Mouse (Mus musculus): ENCODE data around the gene Asap3.

Asap3 gene

DNA sequence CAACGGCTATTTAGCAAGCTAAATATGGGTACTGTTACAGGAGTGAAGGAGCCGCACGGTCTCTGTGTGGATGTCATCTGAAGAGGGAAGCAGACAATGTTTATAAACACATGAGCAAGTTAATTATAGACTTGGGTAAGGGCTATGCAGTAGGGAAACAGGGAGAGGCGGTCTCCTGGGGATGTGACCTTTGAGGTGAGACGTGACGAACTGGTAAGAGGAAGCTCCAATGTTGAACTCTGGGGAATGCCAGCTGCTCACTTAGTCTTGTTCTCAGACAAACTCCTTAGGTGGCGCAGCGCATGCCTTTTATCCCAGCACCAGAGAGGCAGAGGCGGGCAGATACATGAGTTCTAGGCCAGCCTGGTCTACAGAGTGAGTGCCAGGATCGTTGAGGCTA, 55.7 kb downstream of the Asap3 start:
- DNase-seq: no peak

DNA sequence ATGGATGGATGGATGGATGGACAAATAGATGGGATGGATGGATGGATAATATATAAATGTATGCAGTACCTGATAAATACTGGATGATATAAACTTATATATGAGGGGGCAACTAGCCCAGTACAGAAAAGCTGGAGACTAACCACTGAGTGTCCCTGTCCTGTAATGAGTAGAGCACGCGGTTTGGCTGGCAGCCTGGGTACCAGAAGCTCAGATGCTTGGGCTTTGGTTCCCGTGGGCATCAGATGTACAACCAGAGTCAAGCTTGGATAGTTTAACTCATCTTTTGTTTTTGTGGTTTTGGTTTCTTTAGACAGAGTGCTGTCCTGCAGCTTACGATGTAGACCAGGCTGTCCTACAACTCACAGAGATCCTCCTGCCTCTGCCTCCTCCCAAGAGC, 57.4 kb downstream of the Asap3 start:
- DNase-seq: no peak

DNA sequence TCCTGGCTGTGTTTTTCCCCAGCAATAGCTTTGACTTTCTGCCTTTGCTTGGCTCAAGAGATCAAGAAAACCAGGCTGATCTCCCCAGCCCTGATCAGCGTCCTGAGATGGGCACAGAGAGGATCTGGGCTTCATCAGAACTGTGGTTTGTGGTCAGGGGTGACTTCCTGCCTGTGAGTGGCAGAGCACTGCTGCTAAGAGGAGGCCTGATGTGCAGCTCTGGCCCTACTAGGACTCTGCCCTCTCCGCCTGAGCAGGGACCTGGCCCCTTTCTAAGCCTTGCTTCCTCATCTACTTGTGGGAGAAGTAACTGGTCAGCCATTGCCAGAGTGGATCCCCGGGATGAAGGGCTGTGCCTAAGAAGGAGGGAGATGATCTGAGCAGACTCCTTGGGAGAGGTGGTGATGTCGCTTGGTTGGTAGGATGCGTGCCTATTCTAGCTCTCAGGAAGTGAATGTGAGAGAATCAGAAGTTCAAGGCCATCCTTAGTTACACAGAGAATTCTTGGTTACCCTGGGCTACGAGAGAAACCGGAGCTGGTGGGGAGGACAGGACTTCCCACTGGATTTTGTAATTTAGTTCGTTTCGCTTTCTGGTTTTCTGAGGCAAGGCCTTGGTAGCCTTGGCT, 60.7 kb downstream of the Asap3 start:
- DNase-seq: no peak

DNA sequence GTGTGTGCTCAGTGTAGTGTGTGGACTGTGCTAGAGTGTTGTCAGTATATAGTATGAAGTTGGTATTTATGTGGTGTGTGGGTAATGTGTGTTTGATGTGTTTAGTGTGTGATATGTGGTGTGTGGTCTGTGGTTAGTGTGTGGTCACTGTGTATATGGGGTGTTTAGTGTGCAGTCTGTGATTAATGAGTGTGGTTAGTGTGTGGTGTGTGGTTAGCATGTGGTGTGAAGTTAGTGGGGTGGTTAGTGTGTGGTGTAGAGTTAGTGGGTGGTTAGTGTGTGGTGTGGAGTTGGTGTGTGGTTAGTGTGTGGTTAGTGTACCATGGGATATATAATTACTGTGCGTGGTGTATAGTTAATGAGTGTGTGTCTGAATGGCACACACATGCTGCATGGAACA, 62.7 kb downstream of the Asap3 start:
- no peak for DNase-seq

DNA sequence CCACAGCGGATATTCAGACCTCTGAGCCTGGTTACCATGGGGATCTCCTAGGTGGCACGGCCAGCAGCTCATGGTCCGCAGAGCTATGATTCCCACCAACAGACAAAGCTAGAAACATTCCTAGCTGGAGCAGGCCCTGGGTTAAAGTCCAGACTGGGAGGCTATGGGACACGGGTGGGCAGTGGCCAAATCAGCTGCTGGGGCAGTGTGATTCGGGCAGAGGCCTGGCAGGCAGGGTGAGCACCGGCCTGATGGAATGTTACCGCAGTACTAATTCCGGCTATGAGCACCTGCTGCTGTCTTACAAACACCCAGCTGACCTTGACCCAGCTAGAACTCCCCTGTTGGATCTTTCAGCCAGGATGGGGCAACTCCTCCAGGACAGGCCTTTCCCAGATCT, 64.5 kb downstream of the Asap3 start:
- DNase-seq: no peak

DNA sequence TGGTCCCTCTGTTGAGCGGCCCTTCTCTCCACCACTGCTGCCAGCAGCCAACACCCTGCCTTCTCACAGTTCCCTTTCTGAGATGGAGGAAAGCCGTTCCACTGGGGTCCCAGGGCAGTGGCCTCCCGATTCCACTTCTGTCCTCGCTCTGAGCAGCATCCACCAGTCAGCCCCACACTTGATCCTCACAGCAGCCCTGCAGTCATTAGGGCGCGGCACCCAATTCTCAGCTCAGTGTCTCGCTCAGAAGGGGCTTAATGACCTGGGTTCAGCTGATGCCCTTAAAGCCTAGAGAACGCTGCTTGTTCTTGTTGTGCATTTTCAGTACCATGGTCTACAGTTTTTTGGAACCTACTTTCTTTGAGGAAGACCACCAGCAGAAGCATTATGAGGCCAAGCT, 74.9 kb downstream of the Asap3 start:
- DNase-seq: no peak

DNA sequence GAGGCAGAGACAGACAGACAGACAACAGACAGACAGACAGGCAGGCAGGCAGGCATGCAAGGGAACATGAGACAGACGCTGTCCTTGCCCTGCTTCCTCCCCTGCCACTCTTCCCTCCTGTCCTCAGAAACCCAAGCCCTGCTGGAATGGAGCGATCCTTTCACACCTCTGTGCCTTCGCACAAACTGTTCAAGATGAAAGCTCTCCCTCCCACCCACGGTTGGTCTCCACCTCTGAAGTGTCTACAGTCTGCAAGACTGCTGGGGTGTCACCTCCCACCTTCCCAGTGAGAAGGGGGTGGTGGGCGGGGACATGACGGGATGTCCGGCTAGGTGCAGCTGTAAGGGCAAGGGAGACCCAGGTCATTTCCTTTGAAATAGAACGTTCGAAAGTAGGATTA, 75.4 kb downstream of the Asap3 start:
- no peak for DNase-seq

DNA sequence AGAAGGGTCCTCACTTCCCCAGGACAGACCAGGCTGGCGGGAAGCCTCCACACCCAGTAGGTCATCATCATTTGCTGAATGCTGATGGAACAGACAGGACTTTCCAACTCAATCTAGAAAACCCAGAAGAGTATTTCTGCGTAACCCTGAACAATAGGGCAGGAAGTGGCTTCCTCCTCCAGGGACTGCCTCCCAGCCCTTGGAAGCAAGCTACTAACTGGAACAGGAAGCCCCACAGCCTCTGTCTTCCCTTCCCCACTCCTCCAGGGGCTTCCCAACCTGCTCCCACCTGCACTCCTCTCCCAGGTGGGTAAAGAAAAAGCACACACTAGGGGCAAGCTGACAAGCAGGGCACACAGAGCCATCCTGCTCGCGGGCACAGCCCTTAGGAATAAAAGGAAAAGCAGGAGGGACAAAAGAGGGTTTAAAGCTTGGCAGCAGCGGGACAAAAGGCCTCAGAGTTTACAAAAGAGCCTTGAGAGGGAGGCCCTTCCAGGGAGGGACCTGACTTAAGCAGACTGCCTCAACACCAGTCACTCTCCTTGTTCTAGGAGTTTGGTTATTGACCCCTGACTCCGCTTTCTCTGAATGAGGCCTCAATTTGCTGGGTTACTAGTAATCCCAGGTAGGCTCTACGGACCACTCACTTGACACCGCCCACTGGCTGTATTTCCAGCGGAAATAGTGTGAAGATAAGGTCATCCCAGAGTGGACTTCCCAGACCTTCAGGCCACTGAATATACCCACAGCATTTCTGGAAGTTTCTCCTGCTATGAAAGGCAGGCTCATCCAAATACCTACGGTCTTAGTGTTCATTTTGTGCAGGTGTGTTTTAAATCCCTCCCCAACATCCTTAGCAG, 76.7 kb downstream of the Asap3 start:
- no peak for DNase-seq

DNA sequence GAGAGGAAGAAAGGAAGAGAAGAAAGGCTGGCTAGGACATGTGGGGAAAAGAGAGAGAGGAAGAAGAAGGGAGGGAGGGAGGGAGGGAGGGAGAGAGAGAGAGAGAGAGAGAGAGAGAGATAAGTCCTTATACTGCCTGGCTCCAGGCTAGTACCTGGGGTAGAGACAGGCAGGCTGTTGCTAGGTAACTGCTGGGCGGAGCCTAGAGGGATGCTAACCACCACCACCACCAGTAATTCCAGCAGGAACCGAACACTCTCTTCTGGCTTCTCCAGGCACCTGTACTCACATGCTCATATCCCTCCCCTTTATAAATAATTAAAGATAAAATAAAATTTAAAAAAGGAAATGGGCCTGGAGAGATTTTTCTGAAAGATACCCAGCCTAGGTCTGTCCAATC, 77.6 kb downstream of the Asap3 start:
- DNase-seq: peak; percentile 30

DNA sequence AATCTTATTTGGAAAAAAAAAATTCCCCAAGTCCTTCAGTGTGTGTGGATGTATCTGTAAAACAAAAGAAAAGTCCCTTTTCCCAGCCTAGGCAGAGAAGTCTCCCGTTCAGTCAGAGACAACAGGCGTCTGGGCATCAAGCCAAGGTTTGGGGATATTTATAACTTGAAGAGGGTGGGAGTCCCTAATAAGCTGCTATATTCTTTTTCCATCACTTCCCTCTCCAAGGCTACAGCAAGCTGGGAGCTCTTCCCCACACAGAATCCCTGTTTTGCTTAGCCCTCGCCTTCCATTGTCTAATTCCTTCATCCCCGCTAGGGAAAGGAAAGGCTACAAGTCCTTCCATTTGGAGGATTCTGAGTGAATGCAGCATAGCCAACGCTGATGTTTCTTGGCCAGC, 78.3 kb downstream of the Asap3 start, which contains the start of gene Zfp46:
TSS of gene Zfp46 (plus strand) at position 229 of the 400 bp plus-strand sequence.
- peak; percentile 77 for DNase-seq

DNA sequence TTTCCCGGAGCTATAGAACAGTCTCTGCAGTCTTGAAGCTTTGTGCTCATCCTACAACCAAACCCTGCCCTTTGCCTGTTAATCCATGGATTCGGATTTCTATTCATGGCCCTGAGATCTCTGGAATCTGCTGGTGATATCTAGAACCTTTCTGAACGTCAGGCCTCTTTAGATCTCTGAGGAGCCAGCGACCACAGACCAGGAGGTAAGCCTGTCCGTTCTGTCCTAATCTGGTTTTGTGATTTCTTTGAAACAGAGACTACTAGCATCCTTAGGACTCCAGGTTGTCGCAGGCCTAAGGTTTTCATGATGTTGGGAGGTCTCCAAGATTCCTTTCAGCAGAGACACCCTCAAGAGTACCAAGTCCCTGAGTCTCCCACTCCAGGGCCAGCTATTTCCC, 78.7 kb downstream of the Asap3 start:
- no peak for DNase-seq

DNA sequence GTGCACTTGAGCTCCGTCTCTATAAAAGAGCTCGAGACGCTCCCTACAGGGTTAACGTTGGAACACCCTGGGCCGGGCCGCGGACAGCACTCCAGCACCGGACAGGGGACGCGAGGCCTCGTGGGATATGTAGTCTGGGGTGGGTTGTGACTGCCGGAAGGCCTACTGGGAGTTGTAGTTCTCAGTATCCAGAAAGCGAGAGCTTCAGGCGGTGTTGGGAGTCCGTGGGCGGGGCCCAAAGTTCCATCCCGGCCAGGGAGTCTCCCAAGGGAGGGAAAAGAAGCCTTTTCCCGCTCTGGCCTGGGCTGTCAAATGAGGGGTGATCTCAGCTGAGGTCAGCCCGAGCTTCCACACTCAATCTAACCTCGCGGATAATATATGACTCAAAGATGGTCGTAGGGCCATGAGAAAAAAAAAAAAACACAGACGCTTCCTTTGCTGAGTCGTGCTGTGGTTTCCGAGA, 79.2 kb downstream of the Asap3 start:
- DNase-seq: peak; percentile 97

DNA sequence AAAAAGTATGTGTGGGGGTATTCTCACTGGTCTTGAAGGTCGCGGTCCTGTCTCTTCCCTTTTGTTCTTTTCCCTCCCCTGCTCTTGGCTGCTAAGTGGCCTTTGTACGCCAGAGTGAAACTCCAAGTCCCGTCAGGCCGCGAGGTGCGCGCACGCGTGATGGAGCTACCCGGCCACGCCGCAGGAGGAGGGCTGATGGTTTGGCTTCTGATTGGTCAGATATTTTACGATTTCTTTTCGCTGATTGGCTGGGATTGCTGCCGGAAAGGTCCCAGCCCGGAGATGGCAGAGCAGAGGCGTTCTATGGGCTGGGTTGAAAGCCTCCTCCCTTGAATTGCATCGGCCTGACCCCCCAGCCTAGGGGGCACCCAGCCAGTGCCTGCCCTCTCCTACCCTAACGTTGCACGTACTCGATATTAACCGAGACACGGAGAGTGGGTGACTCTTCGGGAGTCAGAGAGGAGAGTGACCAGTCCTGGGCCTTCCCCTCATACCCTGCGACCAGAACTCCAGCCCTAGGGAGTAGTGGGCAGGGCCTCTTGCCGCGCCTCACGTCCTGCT, 79.7 kb downstream of the Asap3 start:
- peak; percentile 97 for DNase-seq

DNA sequence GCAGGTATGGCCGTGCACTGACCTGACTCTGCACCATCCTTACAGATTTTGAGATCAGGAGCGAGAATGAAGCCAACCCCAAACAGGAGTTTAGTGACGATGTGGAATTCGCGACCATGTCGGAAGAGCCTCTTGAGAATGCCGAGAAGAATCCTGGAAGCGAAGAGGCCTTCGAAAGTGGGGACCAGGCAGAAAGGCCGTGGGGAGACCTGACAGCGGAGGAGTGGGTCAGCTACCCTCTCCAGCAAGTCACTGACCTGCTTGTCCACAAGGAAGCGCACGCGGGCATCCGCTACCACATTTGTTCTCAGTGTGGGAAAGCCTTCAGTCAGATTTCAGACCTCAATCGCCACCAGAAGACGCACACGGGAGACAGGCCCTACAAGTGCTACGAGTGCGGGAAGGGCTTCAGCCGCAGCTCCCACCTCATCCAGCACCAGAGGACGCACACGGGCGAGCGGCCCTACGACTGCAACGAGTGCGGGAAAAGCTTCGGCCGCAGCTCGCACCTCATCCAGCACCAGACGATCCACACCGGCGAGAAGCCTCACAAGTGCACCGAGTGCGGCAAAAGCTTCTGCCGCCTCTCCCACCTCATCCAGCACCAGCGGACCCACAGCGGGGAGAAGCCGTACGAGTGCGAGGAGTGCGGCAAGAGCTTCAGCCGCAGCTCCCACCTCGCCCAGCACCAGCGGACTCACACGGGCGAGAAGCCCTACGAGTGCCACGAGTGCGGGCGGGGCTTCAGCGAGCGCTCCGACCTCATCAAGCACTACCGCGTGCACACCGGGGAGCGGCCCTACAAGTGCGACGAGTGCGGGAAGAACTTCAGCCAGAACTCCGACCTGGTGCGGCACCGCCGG, 84.0 kb downstream of the Asap3 start:
- no peak for DNase-seq

DNA sequence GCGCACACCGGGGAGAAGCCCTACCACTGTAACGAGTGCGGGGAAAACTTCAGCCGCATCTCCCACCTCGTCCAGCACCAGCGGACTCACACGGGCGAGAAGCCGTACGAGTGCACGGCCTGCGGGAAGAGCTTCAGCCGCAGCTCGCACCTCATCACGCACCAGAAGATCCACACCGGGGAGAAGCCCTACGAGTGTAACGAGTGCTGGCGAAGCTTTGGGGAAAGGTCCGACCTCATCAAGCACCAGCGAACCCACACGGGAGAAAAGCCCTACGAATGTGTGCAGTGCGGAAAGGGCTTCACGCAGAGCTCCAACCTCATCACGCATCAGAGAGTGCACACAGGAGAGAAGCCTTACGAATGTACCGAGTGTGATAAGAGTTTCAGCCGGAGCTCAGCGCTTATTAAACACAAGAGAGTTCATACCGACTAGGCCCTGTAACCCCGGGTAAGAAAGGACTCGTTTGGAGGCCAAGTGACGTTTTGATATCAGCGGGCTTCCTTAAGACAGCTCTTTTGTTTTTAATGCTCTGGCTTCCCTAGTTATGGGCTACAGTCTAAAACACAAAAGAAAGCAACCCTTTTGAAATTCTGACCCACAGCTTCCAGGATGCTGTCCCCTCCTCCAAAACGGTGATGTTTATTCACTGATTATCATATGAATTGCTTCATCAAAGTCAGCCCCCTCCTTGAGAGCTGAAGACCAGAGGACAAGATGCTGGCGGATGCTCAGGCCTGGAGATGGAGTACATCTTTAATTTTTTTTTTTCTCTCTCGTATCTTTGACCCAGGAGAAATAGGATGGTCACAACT, 84.8 kb downstream of the Asap3 start:
- no peak for DNase-seq

DNA sequence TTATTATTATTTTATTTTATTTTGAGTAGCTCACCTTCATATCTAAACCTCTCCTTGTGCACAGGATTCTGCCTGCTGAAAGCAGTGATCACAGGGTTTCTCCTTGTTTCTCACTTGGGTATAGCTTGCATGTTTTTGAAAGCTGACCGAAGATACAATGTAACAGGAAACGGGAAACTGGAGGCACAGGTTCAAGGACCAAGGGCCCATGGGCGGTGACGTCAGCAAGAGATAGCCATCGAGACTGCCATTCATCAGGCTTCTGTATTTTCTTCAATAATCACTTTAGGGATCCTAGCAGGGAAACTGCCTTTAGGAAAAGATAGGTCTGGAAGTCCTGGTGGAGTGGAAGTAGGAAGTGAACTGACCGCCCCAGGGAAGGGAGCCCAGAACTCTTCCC, 85.5 kb downstream of the Asap3 start:
- no peak for DNase-seq

Data from cerebellum, adult 9-11 months (tissue).